Mouse (Mus musculus) forebrain, embryonic 11.5 days (tissue): ENCODE measurements around the gene Pnkd. TPM values are rescaled to one million over a fixed set of nuclear protein-coding genes. Genes with fewer than 3 reads are reported as not detected.

Source experiments
- ATAC-seq: fragments of 200-750 bp; cut with Nextera tagmentation; replicated peaks from 2 replicates; pipeline ENCODE4 v1.8.0; 2017; ENCODE audit warnings: moderate TSS enrichment; ENCODE audit not compliant: low FRiP score
- DNase-seq: peaks from one replicate; pipeline ENCODE4 v3.0.0-alpha.2; 2017; ENCODE audit warnings: low spot score
- H3K27ac ChIP-seq: fragments of 300-500 bp; sonication (generic); 2 replicates; pipeline ENCODE4 v1.5.1; 2014; ENCODE audit warnings: low read depth, low read length
- H3K27me3 ChIP-seq: fragments of 300-500 bp; sonication (generic); 2 replicates; pipeline ENCODE4 v1.6.1; 2014; ENCODE audit warnings: mild to moderate bottlenecking, low read length, mixed read lengths; ENCODE audit not compliant: control insufficient read depth, insufficient read depth
- H3K36me3 ChIP-seq: fragments of 300-500 bp; sonication (generic); 2 replicates; pipeline ENCODE4 v1.6.1; 2014; ENCODE audit warnings: mild to moderate bottlenecking, low read length, moderate library complexity, mixed read lengths; ENCODE audit not compliant: control insufficient read depth, insufficient read depth
- H3K4me1 ChIP-seq: fragments of 300-500 bp; sonication (generic); replicated peaks from 2 replicates; pipeline ENCODE4 v1.6.1; 2014; ENCODE audit warnings: low read length, mixed read lengths; ENCODE audit not compliant: control insufficient read depth, insufficient read depth
- H3K4me2 ChIP-seq: fragments of 300-500 bp; sonication (generic); 2 replicates; pipeline ENCODE4 v1.6.1; 2014; ENCODE audit warnings: low read depth, mild to moderate bottlenecking, low read length, moderate library complexity, mixed read lengths; ENCODE audit not compliant: severe bottlenecking
- H3K4me3 ChIP-seq: fragments of 300-500 bp; sonication (generic); 2 replicates; pipeline ENCODE4 v1.5.1; 2014; ENCODE audit warnings: low read depth, low read length
- H3K9ac ChIP-seq: fragments of 300-500 bp; sonication (generic); 2 replicates; pipeline ENCODE4 v1.6.1; 2014; ENCODE audit warnings: low read length
- H3K9me3 ChIP-seq: fragments of 300-500 bp; sonication (generic); 2 replicates; pipeline ENCODE4 v1.6.1; 2016; ENCODE audit warnings: low read length, mixed read lengths; ENCODE audit not compliant: control insufficient read depth
- WGBS: fragments of 180-500 bp; shearing (Covaris S2); extraction: QIAGEN DNeasy Blood & Tissue Kit; methylation state at CpG from one replicate; pipeline ENCODE4 v1.1.7; 2014; 5-methylcytosine and 5-hydroxymethylcytosine counted together
- polyA plus RNA-seq: library from polyadenylated mRNA; unstranded; fragments of >200 nt; fragmentation: Nextera tagmentation; extraction: Ambion mirVana; gene quantifications from 2 replicates; pipeline ENCODE4 v1.2.1, GENCODE M21; 2014

Pnkd gene
- polyA plus RNA-seq, 1 experiment from 2014 or later, result 98.4 TPM

DNA sequence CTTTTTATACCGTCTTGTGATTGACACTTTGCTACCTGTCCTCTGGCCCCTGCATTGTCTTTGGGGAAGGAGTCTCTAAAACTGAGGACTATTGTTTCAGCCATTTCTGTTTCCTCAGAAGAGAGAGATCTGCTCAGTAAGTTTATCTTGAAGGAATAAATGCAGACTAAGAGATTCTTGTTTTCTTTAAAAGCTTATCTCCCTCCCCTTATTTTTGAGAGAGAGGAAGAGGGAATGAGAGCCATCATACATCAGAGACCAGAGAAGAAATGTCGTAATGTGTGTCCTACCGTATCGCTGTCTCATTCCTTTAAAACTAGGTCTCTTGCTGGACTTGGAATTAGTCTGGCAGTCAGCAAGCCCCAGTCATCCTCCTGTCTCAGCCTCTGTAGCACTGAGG is 43.9 kb upstream of the Pnkd start:
- Histone ChIP-seq H3K4me2 (no peak overlapping the region), H3K27me3 (no peaks in the 10 kb centered on the region), H3K27ac (no peak overlapping the region), H3K9me3 (no peaks in the 10 kb centered on the region), H3K9ac (no peak overlapping the region), H3K4me1 (0 out of 2 replicates have a peak, but pooled peaks cover 7% of the 10 kb centered on the region), H3K4me3 (no peak overlapping the region), H3K36me3 (no peaks in the 10 kb centered on the region)
- DNase-seq (no peak), ATAC-seq (no peak)
- WGBS, result 89% methylated on average over 4 of the region's 4 CpGs

- Histone ChIP-seq H3K9me3 (no peaks in the 10 kb centered on the region), H3K4me3 (no peak overlapping the region), H3K4me2 (no peak overlapping the region), H3K27me3 (no peaks in the 10 kb centered on the region), H3K27ac (no peak overlapping the region), H3K36me3 (peaks cover 2% of the 10 kb centered on the region; the same call in 1 of the 2 replicates), H3K9ac (no peak overlapping the region), H3K4me1 (no peaks in the 10 kb centered on the region)
- ATAC-seq (no peak), DNase-seq (no peak)
- 89% methylated on average over 2 of the region's 2 CpGs for WGBS
Measured at GRCm38 (mm10) chr1:74245525-74245924, 39.2 kb upstream of the Pnkd start.

DNA sequence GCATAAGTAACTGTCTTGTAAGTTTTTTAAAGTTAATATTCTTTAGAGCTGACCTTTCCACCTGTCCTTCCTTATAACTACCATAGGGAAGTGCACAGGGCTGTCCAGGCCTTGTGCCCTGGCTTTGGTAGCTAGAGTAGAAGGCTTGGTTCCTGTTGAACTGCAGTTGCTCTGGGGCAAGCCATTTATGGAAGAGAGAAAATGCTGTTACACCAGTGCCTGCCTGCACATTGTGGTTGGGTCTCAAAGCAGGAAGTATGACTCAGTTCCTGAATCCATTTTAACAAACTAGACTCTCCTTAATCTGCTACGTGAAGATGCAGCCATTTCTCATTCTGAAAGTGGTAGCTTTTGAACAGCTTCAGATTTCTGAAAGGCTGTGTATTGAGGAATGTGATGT is 35.9 kb upstream of the Pnkd start:
- H3K4me1 ChIP-seq, result no peaks in the 10 kb centered on the region
- no peaks in the 10 kb centered on the region for H3K27me3 ChIP-seq
- no peaks in the 10 kb centered on the region for H3K9me3 ChIP-seq
- H3K4me3 ChIP-seq, result no peak overlapping the region
- H3K36me3 ChIP-seq, result peaks cover 5% of the 10 kb centered on the region; the same call in 1 of the 2 replicates
- no peak for DNase-seq
- H3K4me2 ChIP-seq, result no peak overlapping the region
- no peak for ATAC-seq
- no peak overlapping the region for H3K27ac ChIP-seq
- no peak overlapping the region for H3K9ac ChIP-seq
- WGBS, result 83% methylated on average over 1 of the region's 1 CpGs

GRCm38 (mm10) chr1:74249331-74249980 is 35.3 kb upstream of the Pnkd start:
- 77% methylated on average over 5 of the region's 5 CpGs for WGBS
- H3K9ac ChIP-seq, result no peak overlapping the region
- no peak overlapping the region for H3K27ac ChIP-seq
- no peaks in the 10 kb centered on the region for H3K27me3 ChIP-seq
- no peak for ATAC-seq
- H3K9me3 ChIP-seq, result no peaks in the 10 kb centered on the region
- peaks cover 5% of the 10 kb centered on the region; the same call in 1 of the 2 replicates for H3K36me3 ChIP-seq
- H3K4me3 ChIP-seq, result no peak overlapping the region
- no peaks in the 10 kb centered on the region for H3K4me1 ChIP-seq
- no peak overlapping the region for H3K4me2 ChIP-seq
- no peak for DNase-seq

GRCm38 (mm10) chr1:74250096-74250495 is 34.6 kb upstream of the Pnkd start:
- Histone ChIP-seq H3K27me3 (no peaks in the 10 kb centered on the region), H3K9ac (no peak overlapping the region), H3K4me3 (no peak overlapping the region), H3K4me1 (no peaks in the 10 kb centered on the region), H3K4me2 (no peak overlapping the region), H3K9me3 (no peaks in the 10 kb centered on the region), H3K36me3 (peaks cover 5% of the 10 kb centered on the region; the same call in 1 of the 2 replicates), H3K27ac (no peak overlapping the region)
- 93% methylated on average over 4 of the region's 4 CpGs for WGBS
- ATAC-seq (no peak), DNase-seq (no peak)

DNA sequence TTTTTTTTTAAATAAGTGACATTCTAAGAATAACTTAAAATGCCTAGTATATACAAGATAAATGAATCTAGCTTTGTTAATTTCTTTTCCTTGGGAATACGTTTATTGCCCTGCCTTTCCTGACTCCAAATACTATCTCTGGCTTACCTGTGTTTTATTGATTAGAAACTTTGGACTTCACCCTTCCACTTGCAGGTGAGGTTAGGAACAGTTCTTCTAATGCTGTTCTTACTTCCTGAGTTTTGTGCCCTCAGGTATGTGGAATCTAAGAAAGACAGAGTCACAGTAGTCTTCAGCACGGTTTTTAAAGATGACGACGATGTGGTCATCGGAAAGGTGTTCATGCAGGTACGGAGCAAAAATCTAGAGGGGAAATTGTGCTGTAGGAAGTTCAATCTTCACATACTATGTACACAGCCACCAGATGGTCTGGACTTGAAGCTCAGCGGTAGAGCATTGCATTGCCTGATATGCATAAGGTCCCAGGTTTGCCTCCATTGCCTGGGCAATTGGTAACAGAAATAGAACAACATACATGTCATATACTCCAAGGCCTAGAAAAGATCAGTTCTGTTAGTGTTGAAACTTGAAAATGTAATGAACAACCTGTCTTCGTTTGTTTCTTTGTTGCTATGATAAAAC is 28.9 kb upstream of the Pnkd start:
- no peaks in the 10 kb centered on the region for H3K9me3 ChIP-seq
- no peaks in the 10 kb centered on the region for H3K27me3 ChIP-seq
- H3K9ac ChIP-seq, result no peak overlapping the region
- ATAC-seq (no peak), DNase-seq (no peak)
- peaks cover 3% of the 10 kb centered on the region; the same call in 1 of the 2 replicates for H3K36me3 ChIP-seq
- H3K4me3 ChIP-seq, result no peak overlapping the region
- 93% methylated on average over 8 of the region's 8 CpGs for WGBS
- H3K4me2 ChIP-seq, result no peak overlapping the region
- H3K4me1 ChIP-seq, result no peaks in the 10 kb centered on the region
- no peak overlapping the region for H3K27ac ChIP-seq

- H3K9me3 ChIP-seq, result no peaks in the 10 kb centered on the region
- H3K9ac ChIP-seq, result no peak overlapping the region
- ATAC-seq (no peak), DNase-seq (no peak)
- no peak overlapping the region for H3K4me2 ChIP-seq
- 83% methylated on average over 4 of the region's 4 CpGs for WGBS
- H3K27me3 ChIP-seq, result no peaks in the 10 kb centered on the region
- H3K4me1 ChIP-seq, result no peaks in the 10 kb centered on the region
- no peaks in the 10 kb centered on the region; the same call in 1 of the 2 replicates for H3K36me3 ChIP-seq
- no peak overlapping the region for H3K27ac ChIP-seq
- H3K4me3 ChIP-seq, result no peak overlapping the region
Measured at GRCm38 (mm10) chr1:74256782-74257181, 27.9 kb upstream of the Pnkd start.

DNA sequence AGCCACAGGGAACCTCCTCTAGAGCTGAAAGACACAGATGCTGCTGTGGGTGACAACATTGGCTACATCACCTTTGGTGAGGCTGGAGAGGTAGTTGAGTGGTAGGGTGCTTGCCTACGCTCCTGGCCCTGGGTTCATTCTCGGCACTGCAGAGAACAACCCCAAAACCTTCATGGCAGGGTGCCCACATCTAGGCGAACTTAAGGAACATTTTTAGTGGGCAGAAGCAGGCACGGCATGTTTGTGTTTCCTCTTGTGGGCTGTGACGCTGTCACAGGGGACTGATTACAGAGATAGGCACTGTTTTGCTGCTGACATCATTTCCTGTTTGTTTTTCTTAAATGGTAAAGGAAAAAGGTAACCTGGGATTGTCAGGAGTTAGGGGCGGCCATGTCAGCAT is 22.2 kb upstream of the Pnkd start:
- ATAC-seq (no peak), DNase-seq (no peak)
- H3K27ac ChIP-seq, result no peak overlapping the region
- 94% methylated on average over 6 of the region's 6 CpGs for WGBS
- no peak overlapping the region for H3K4me2 ChIP-seq
- H3K27me3 ChIP-seq, result no peaks in the 10 kb centered on the region
- H3K9me3 ChIP-seq, result no peaks in the 10 kb centered on the region
- H3K4me3 ChIP-seq, result no peak overlapping the region
- no peaks in the 10 kb centered on the region for H3K4me1 ChIP-seq
- peaks cover 23% of the 10 kb centered on the region for H3K36me3 ChIP-seq
- H3K9ac ChIP-seq, result no peak overlapping the region

- H3K36me3 ChIP-seq, result peaks cover 18% of the 10 kb centered on the region
Measured at GRCm38 (mm10) chr1:74268750-74269149, 16.0 kb upstream of the Pnkd start.

More at GRCm38 (mm10) chr1:74268750-74269149, 16.0 kb upstream of the Pnkd start:
- no peak overlapping the region for H3K4me2 ChIP-seq
- no peak overlapping the region for H3K9ac ChIP-seq
- no peak overlapping the region for H3K4me3 ChIP-seq
- no peak for ATAC-seq
- 86% methylated on average over 8 of the region's 8 CpGs for WGBS
- H3K27me3 ChIP-seq, result no peaks in the 10 kb centered on the region
- H3K4me1 ChIP-seq, result no peaks in the 10 kb centered on the region
- no peak for DNase-seq
- H3K9me3 ChIP-seq, result no peaks in the 10 kb centered on the region
- H3K27ac ChIP-seq, result no peak overlapping the region
